Mouse (Mus musculus) kidney, adult 11 months (tissue): ENCODE measurements at regions not wholly inside any gene's neighbourhood (a gene's known extent, or its start where the extent isn't known, plus 50 kb on each side); places are given as distances from the start of the nearest gene placed in this dataset.

Experiments used
- DNase-seq: peaks from one replicate; pipeline ENCODE4 v3.0.0; 2022

DNA sequence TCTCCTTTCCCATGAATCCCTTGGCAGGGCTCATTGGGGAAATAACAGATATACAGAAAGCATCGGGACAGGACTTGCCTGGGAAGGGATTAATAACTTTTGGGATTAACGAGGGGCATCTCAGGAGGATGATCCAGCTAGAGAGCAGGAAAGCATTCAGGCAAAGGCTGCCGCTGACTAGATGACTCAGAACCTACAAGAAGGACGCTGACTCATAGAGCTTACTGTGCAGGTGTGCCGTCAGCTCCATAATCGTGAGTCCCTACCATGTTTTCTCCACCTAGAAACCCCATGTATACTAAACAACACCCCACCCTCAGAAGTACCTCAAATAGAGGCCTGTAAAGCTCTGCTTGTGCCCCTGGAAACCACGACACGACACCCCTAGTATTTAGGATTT is 50.9 kb upstream of the Tenm4 start:
- no peak for DNase-seq
